Mouse (Mus musculus): Measurements from ENCODE around the gene Hist1h2bk. TPM values are rescaled to one million over a fixed set of nuclear protein-coding genes. Genes with fewer than 3 reads are reported as not detected.

Gene Hist1h2bk
- polyA plus RNA-seq, 1 experiment = 137 TPM

DNA sequence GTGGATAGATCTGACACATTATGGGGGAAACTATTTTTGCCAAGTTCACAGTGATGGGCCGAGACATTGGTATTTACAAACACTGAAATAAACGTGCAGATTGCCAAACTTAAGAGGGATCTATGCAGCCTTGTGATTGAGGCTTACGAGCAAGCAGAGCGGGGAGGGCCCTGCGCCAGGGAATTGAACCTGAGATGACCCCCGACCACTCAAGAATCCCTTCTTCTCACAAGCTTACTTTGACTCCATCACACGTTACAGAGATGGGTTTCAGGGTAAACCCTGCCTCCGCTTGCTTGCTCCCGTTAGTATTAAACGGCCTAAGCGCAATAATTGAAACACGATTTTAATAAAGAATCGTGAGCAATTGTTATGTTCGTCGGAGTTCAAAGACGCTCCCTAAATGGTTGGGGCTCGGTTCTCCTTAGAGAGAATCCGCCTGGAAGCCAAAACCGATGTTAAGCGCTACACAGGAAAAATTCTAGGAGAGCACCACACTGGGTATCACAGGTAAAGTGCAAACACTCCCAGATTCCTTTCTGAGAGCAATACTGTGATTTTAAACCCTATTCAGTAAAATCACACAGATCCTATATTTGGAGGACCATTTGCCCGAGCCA, 38.4 kb upstream of the Hist1h2bk start:
- no peak overlapping the region for H3K27ac ChIP-seq (ENCODE audit: control insufficient read depth, insufficient read depth, low read depth, low read length, poor library complexity)
- 13% methylated on average over 21 of the region's 21 CpGs for WGBS
- H3K4me3 ChIP-seq (replicated peaks; ENCODE audit: control insufficient read depth, low read depth, low read length) = no peak overlapping the region
- TF ChIP-seq POLR2A (IDR thresholded peaks at IDR 0.05; ENCODE audit: borderline replicate concordance, control insufficient read depth, low read depth, low read length) = no peak
- TF ChIP-seq CTCF (IDR thresholded peaks at IDR 0.05; ENCODE audit: control insufficient read depth, insufficient read depth, low read length) = no peak
- peaks cover 5% of the 10 kb centered on the region; the same call in 1 of the 2 replicates for H3K4me1 ChIP-seq (ENCODE audit: control insufficient read depth, insufficient read depth, low read length)

DNA sequence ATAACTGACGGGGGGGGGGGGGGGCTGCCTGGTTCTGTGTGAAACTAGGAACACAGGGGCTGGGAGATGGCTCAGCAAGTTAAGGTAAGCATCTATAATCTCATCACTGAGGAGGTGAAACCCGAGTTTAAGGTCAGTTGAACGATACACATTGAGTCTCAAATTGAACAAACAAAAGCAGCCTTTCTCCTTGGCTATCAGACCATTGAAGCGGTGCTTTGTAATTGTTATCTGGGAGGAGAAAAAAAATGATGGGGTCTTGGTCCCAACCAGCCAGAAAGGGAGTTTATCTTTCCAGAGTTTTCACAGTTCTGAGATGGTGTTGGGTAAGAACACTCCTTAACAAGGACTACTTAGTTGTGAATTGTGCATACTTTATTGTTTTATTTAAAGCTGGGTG, 37.8 kb upstream of the Hist1h2bk start:
- H3K4me3 ChIP-seq (replicated peaks; ENCODE audit: control insufficient read depth, low read depth, low read length) = no peak overlapping the region
- 17% methylated on average over 4 of the region's 4 CpGs for WGBS
- TF ChIP-seq POLR2A (IDR thresholded peaks at IDR 0.05; ENCODE audit: borderline replicate concordance, control insufficient read depth, low read depth, low read length) (no peak), CTCF (IDR thresholded peaks at IDR 0.05; ENCODE audit: control insufficient read depth, insufficient read depth, low read length) (no peak)
- H3K4me1 ChIP-seq (ENCODE audit: control insufficient read depth, insufficient read depth, low read length) = peaks cover 5% of the 10 kb centered on the region; the same call in 1 of the 2 replicates
- no peak overlapping the region for H3K27ac ChIP-seq (ENCODE audit: control insufficient read depth, insufficient read depth, low read depth, low read length, poor library complexity)

GRCm38 (mm10) chr13:21998412-21998811, 37.3 kb upstream of the Hist1h2bk start:
- 55% methylated on average over 3 of the region's 3 CpGs for WGBS
- no peak for TF ChIP-seq POLR2A (IDR thresholded peaks at IDR 0.05; ENCODE audit: borderline replicate concordance, control insufficient read depth, low read depth, low read length)
- TF ChIP-seq CTCF (IDR thresholded peaks at IDR 0.05; ENCODE audit: control insufficient read depth, insufficient read depth, low read length) = no peak

DNA sequence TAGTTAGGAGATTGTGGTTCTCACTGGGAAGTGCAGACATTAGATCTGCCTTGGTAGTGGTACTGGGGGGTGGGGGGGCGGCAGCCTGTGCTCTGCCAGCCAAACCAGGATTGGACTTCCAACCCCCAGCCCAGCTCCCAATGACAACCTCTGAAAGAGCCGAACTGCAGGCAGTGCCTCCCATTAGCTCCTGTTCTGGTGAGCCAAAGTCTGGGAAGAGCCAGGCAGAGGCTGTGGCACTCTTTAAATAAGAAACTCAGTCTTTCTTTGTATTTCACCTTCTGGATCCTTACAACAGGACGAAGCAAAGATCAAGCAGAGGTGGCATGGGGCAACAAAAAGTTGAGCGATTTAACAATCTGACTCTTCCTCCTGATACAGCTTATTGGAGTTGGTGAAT, 36.5 kb upstream of the Hist1h2bk start:
- 71% methylated on average over 4 of the region's 4 CpGs for WGBS
- Histone ChIP-seq H3K4me3 (replicated peaks; ENCODE audit: control insufficient read depth, low read depth, low read length) (no peak overlapping the region), H3K27ac (ENCODE audit: control insufficient read depth, insufficient read depth, low read depth, low read length, poor library complexity) (no peak overlapping the region), H3K4me1 (ENCODE audit: control insufficient read depth, insufficient read depth, low read length) (peaks cover 8% of the 10 kb centered on the region; the same call in 1 of the 2 replicates)
- no peak for TF ChIP-seq POLR2A (IDR thresholded peaks at IDR 0.05; ENCODE audit: borderline replicate concordance, control insufficient read depth, low read depth, low read length)
- TF ChIP-seq CTCF (IDR thresholded peaks at IDR 0.05; ENCODE audit: control insufficient read depth, insufficient read depth, low read length) = no peak

More at GRCm38 (mm10) chr13:21998412-21998811, 37.3 kb upstream of the Hist1h2bk start:
- Histone ChIP-seq H3K4me1 (ENCODE audit: control insufficient read depth, insufficient read depth, low read length) (peaks cover 8% of the 10 kb centered on the region; the same call in 1 of the 2 replicates), H3K4me3 (replicated peaks; ENCODE audit: control insufficient read depth, low read depth, low read length) (no peak overlapping the region), H3K27ac (ENCODE audit: control insufficient read depth, insufficient read depth, low read depth, low read length, poor library complexity) (no peak overlapping the region)

- no peak overlapping the region for H3K4me3 ChIP-seq (replicated peaks; ENCODE audit: control insufficient read depth, low read depth, low read length)
- no peak overlapping the region; the same call in 1 of the 2 replicates for H3K27ac ChIP-seq (ENCODE audit: control insufficient read depth, insufficient read depth, low read depth, low read length, poor library complexity)
- TF ChIP-seq POLR2A (IDR thresholded peaks at IDR 0.05; ENCODE audit: borderline replicate concordance, control insufficient read depth, low read depth, low read length) (no peak), CTCF (IDR thresholded peaks at IDR 0.05; ENCODE audit: control insufficient read depth, insufficient read depth, low read length) (no peak)
- H3K4me1 ChIP-seq (ENCODE audit: control insufficient read depth, insufficient read depth, low read length) = peaks cover 9% of the 10 kb centered on the region; the same call in 1 of the 2 replicates
- 6% methylated on average over 2 of the region's 2 CpGs for WGBS
Observed at GRCm38 (mm10) chr13:22001346-22001745, 34.3 kb upstream of the Hist1h2bk start.

DNA sequence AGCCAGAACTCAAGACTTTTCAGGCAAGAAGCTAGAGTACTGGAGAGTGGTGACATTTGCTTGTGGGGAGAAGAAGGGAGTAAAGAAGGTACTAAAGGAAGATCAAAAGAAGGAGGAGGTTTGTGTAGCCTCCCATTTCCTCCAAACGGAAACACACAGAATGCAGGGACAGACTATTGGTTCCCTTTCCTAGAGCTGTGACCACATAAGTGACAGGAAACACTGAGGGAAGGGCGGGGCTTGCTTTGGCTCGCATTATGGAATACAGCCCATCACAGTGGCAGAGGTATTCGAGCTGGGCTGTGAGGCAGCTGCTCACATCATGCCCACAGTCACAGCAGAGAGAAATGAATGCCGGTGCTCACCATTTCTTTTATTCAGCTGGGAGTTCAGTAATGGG, 33.8 kb upstream of the Hist1h2bk start:
- TF ChIP-seq POLR2A (IDR thresholded peaks at IDR 0.05; ENCODE audit: borderline replicate concordance, control insufficient read depth, low read depth, low read length) (no peak), CTCF (IDR thresholded peaks at IDR 0.05; ENCODE audit: control insufficient read depth, insufficient read depth, low read length) (no peak)
- Histone ChIP-seq H3K4me3 (replicated peaks; ENCODE audit: control insufficient read depth, low read depth, low read length) (no peak overlapping the region), H3K27ac (ENCODE audit: control insufficient read depth, insufficient read depth, low read depth, low read length, poor library complexity) (no peak overlapping the region; the same call in 1 of the 2 replicates), H3K4me1 (ENCODE audit: control insufficient read depth, insufficient read depth, low read length) (peaks cover 9% of the 10 kb centered on the region; the same call in 1 of the 2 replicates)
- 0% methylated on average over 5 of the region's 5 CpGs for WGBS

DNA sequence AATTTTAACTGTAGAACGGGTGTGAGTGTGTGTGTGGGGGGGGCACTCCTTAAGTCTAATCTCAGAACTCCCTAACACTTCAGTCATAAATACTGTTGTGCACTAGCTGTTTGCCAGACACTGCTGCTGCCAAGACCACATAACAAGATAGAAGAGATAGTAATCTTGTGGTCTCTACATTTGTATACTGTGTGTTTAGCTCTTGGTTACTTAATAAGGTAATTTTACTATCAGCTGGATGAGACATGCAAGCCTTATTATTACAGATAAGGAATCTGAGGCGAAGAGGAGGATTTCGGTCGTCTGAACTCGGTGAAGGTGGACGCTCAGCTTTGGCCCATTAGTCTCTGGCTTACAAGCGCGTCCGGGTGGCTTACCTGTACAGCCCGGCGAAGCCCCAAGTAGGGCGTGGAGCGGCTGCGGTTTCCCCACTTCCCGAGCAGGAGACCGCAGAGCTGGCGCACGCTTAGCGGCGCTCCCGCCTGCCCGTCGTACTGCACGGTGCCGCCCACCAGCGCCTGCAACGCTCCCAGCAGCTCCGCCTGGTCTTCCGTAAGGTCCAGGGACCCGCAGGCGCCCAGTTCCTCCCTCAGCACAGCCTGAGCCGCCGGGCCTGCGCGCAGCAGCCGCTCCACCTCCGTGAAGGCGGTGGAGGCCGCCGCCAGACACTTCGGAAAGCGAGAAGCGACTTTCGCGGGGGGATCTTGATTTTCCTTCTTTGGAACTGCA, 29.9 kb upstream of the Hist1h2bk start:
- no peak for TF ChIP-seq CTCF (IDR thresholded peaks at IDR 0.05; ENCODE audit: control insufficient read depth, insufficient read depth, low read length)
- TF ChIP-seq POLR2A (IDR thresholded peaks at IDR 0.05; ENCODE audit: borderline replicate concordance, control insufficient read depth, low read depth, low read length) = no peak
- Histone ChIP-seq H3K4me1 (ENCODE audit: control insufficient read depth, insufficient read depth, low read length) (peaks cover 8% of the 10 kb centered on the region; the same call in 1 of the 2 replicates), H3K4me3 (replicated peaks; ENCODE audit: control insufficient read depth, low read depth, low read length) (peak overlapping the region; percentile 60), H3K27ac (ENCODE audit: control insufficient read depth, insufficient read depth, low read depth, low read length, poor library complexity) (peak overlapping the region; percentile 68)
- under 1% methylated on average over 45 of the region's 45 CpGs for WGBS

GRCm38 (mm10) chr13:22006334-22007120, 29.1 kb upstream of the Hist1h2bk start:
- Histone ChIP-seq H3K4me1 (ENCODE audit: control insufficient read depth, insufficient read depth, low read length) (peaks cover 5% of the 10 kb centered on the region; the same call in 1 of the 2 replicates), H3K4me3 (replicated peaks; ENCODE audit: control insufficient read depth, low read depth, low read length) (peak overlapping the region; percentile 60), H3K27ac (ENCODE audit: control insufficient read depth, insufficient read depth, low read depth, low read length, poor library complexity) (peak overlapping the region; percentile 68)
- WGBS = 1% methylated on average over 38 of the region's 38 CpGs
- TF ChIP-seq CTCF (IDR thresholded peaks at IDR 0.05; ENCODE audit: control insufficient read depth, insufficient read depth, low read length) (0 out of 2 replicates have a peak, but pooled peaks have one; percentile 4), POLR2A (IDR thresholded peaks at IDR 0.05; ENCODE audit: borderline replicate concordance, control insufficient read depth, low read depth, low read length) (peak; percentile 31; the same call in 1 of the 2 replicates)

All from bone marrow, adult 2 months (tissue).